Mouse (Mus musculus) frontal cortex, adult 2 months (tissue): ENCODE data around the gene Atxn3. TPM values are rescaled to one million over a fixed set of nuclear protein-coding genes. Genes with fewer than 3 reads are reported as not detected.

ENCODE experiments used
- DNase-seq, 2 experiments: peaks; one replicate each; pipeline ENCODE4 v3.0.0; 2022; ENCODE audit warnings: low spot score in 1 of 2; ENCODE audit errors: extremely low spot score in 1 of 2
- polyA plus RNA-seq: library from polyadenylated mRNA; depleted of rRNA; stranded (reverse); fragments of >200 nt; gene quantifications from 2 replicates; pipeline ENCODE4 v1.2.3, GENCODE M21; 2012; rRNA removed

Gene Atxn3
- polyA plus RNA-seq, 1 experiment = 21.5 TPM

DNA sequence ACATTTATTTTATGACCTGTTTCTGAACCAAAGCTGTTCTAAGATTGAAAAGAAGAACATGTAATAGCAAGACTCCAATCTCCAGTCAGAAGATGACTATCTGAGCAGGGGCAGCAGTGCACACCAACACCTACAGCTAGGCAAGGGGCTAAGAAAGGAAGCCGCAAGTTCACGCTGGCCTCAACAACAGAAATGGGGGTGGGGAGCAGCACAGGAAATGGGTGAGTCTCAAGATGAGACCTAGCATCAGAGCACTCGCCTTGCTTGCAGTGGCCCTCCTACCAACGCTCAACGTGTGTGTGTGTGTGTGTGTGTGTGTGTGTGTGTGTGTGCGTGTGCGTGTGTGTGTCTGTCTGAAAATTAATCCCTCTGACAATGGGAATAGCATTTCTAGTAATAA is 60.9 kb downstream of the Atxn3 start:
- no peak for DNase-seq

DNA sequence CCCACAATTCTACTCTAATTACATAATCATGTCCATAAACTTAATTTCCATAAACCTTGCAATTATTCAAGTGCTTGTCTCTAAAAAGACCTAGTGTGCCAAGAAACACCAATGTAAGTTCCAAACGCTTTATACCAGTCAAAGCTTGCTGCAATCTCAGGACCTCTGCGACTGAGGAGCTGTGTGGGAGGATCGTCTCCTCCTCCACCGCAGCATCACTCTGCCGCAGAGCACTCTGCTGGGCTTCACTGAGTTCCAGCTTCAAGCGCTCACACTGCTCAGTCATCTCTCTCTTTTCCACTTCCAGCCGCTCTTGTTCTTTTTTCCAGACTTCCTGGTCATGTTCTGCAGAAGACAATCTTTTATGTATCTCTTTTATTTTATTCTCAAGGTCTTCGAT is 64.8 kb downstream of the Atxn3 start:
- peak; percentile 25 to 67 for DNase-seq

DNA sequence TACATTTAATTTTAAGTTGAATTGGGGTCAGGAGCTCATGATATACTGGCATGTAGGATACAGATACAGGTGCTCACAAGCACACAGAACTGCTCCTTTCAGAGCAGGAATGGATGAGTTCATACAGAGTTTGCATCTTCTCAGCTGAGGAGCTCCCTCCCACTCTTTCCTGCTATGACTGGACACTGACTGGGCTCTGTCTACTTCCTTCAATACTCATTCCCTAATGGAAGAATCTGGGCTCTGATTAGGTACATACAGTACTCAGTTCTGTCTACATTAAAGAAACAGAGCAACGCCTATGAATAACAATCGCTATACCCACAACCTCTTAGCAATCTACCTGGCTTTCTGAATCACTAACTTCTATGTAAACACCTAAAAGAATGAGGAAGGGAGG is 65.2 kb downstream of the Atxn3 start:
- peak in 1 of 2 experiments; percentile 13 for DNase-seq

DNA sequence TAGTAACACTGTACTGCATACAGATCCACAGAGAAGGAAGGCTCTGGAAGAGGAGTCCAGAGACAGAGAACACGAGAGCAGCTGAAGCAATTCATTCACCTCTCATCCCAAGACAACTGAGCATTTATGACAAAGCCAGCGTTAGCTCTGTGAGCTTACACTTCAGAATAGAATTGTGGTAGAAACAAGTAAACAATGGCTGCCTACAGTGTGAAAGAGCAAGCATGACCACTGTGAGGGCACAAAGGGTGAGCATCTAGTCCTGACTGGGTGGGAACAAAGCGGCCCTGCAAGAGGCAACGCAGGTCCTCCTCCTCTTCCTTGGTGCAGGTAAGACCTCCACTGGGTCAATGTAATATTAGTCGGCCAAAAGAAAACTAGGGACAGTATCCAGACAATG is 67.0 kb downstream of the Atxn3 start:
- DNase-seq = no peak

DNA sequence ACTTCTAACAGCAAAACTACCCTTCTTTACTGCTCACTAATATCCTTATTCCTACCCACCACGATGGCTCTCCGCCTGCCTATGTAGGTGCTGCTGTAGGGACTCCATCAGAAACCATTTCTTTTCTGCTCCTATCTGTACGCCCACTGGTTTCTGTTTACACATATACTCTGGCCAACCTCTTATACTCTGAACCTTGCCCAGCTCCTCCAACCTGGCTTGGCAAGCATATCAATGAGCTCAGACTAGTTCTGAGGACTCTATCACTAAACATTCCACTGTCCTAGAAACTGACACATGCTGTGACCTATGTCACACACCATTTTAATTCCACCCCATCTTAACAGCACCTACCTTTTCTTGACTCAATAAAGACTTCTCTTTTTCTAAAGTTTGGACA is 68.7 kb downstream of the Atxn3 start:
- DNase-seq = no peak

DNA sequence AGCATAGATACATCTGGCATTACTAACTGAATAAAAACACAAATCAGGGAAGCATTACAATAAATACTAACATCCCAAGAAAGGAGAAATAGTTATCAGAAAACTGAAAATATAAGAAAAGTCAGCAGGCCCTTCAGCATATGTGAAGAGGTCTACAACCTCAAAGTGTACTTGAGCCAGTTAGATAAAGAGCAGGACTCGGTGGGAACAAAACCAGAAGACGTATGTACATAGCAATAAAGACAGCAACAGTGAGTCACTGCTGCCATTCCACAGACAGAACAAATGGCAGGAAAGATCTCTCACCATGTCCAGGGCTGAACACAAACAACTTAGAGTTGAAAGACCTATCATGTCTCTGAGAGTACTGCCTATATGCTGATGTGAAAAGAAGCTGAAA is 69.7 kb downstream of the Atxn3 start:
- DNase-seq = no peak

DNA sequence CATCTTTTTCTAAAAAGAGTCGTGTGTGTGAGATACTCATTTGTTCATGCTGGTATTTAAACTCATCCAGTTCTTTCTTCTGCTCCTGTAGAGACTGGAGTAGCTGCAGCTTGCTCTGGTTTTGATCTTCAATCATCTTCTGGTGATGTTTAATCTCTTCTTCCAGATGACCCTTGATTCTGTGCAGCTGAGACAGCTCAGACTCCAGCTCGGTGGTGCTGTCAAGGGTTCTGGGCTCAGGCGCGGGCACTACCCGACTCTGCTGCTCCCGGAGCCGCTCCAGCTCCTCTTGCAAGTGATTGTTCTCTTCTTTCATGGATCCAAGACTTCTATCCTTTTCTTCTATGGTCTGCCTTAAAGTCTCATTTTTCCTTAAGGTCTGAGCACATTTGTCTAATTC is 73.1 kb downstream of the Atxn3 start:
- no peak for DNase-seq

DNA sequence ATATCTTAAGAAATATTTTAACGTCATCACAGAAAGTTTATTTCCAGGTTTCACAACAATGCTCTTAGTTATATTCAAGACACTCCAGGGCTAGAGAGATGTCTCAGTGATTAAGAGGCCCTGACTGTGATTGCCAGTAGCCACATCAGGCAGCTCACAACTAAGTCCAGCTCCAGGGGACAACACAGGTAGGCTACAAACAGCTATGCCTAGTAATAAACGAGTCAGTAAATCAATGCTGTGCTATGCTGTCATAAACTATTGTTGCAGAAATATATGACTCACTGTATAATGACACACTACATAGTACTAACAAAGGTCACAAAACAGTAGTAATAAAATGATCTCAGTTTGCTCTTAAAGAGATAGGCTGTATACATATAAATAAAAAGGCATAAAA is 81.7 kb downstream of the Atxn3 start:
- no peak for DNase-seq

DNA sequence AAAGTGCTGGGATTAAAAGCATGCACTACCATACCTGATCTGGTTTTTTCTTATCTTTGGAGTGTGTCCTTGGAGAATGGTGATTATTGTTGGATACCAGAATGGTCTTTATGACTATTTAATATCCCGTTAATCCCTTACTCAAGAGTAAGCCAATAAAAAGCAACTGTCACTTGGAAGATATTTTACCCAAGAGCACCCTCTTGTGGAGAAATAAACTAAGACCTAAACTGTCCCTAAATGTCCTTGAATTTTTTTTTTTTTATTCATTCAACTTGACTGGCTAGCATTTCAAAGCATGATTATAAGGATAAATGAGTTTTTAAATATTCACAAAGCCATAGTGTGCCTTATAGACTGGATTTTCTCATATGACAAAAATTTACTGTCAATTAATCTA is 82.9 kb downstream of the Atxn3 start:
- DNase-seq = peak in 1 of 2 experiments; percentile 62

Other genes starting within 250 kb of the Atxn3 start
- 0.04 and 0.13 TPM in 2 replicates for gene Tc2n, start 239.7 kb downstream of the Atxn3 start, polyA plus RNA-seq
- 4.2 and 7.3 TPM in 2 replicates for gene Fbln5, start 139.2 kb downstream of the Atxn3 start, polyA plus RNA-seq
- 11.6 and 12.5 TPM in 2 replicates for gene Trip11, start 45.0 kb downstream of the Atxn3 start, polyA plus RNA-seq
- gene Cpsf2, start 17.7 kb upstream of the Atxn3 start, polyA plus RNA-seq = 13.8 and 16.1 TPM in 2 replicates
- 15.0 and 17.6 TPM in 2 replicates for gene Slc24a4, start 170.5 kb upstream of the Atxn3 start, polyA plus RNA-seq